Mouse (Mus musculus) forebrain, postnatal 0 days (tissue): ENCODE measurements around the gene Fam172a. TPM values are rescaled to one million over a fixed set of nuclear protein-coding genes. Genes with fewer than 3 reads are reported as not detected.

Experiments
- ATAC-seq: fragments of 200-750 bp; cut with Nextera tagmentation; 2 replicates; pipeline ENCODE4 v1.8.0; 2017; ENCODE audit warnings: mild to moderate bottlenecking, moderate library complexity
- DNase-seq: peaks from one replicate; pipeline ENCODE4 v3.0.0-alpha.2; 2015
- H3K27ac ChIP-seq: fragments of 300-500 bp; sonication (generic); 2 replicates; pipeline ENCODE4 v1.5.1; 2014; ENCODE audit warnings: low read depth, mild to moderate bottlenecking, antibody characterized with exemption, low read length, moderate library complexity, mixed read lengths
- H3K27me3 ChIP-seq: fragments of 300-500 bp; sonication (generic); 2 replicates; pipeline ENCODE4 v1.6.1; 2014; ENCODE audit warnings: mild to moderate bottlenecking, low read length, mixed read lengths; ENCODE audit not compliant: insufficient read depth
- H3K36me3 ChIP-seq: fragments of 300-500 bp; sonication (generic); 2 replicates; pipeline ENCODE4 v1.6.1; 2014; ENCODE audit warnings: mild to moderate bottlenecking, moderate library complexity; ENCODE audit not compliant: insufficient read depth
- H3K4me1 ChIP-seq: fragments of 300-500 bp; sonication (generic); 2 replicates; pipeline ENCODE4 v1.6.1; 2014; ENCODE audit warnings: antibody characterized with exemption; ENCODE audit not compliant: insufficient read depth
- H3K4me2 ChIP-seq: fragments of 300-500 bp; sonication (generic); 2 replicates; pipeline ENCODE4 v1.6.1; 2014; ENCODE audit warnings: low read depth, mild to moderate bottlenecking, moderate library complexity
- H3K4me3 ChIP-seq: fragments of 300-500 bp; sonication (generic); 2 replicates; pipeline ENCODE4 v1.5.1; 2014; ENCODE audit warnings: low read depth, low read length, mixed read lengths
- H3K9ac ChIP-seq: fragments of 300-500 bp; sonication (generic); 2 replicates; pipeline ENCODE4 v1.6.1; 2014; ENCODE audit warnings: mild to moderate bottlenecking
- H3K9me3 ChIP-seq: fragments of 300-500 bp; sonication (generic); 2 replicates; pipeline ENCODE4 v1.6.1; 2016; ENCODE audit warnings: low read length
- CTCF ChIP-seq: sonication (generic); IDR thresholded peaks from 2 replicates; pipeline ENCODE4 v1.5.1; 2016; ENCODE audit warnings: antibody characterized with exemption, control low read depth, low read depth
- WGBS: fragments of 180-500 bp; shearing (Covaris S2); extraction: QIAGEN DNeasy Blood & Tissue Kit; methylation state at CpG from one replicate; pipeline ENCODE4 v1.1.7; 2014; 5-methylcytosine and 5-hydroxymethylcytosine counted together
- polyA plus RNA-seq: library from polyadenylated mRNA; unstranded; fragments of >200 nt; fragmentation: Nextera tagmentation; extraction: Ambion mirVana; gene quantifications from 2 replicates; pipeline ENCODE4 v1.2.1, GENCODE M21; 2015
- total RNA-seq: library from RNA; depleted of rRNA; stranded (reverse); fragments of >200 nt; gene quantifications from 2 replicates; pipeline ENCODE4 v1.2.3, GENCODE M21; 2014

Fam172a gene
- total and polyA plus RNA-seq, 2 experiments from 2014 or later, result 38.6 to 51.7 TPM

DNA sequence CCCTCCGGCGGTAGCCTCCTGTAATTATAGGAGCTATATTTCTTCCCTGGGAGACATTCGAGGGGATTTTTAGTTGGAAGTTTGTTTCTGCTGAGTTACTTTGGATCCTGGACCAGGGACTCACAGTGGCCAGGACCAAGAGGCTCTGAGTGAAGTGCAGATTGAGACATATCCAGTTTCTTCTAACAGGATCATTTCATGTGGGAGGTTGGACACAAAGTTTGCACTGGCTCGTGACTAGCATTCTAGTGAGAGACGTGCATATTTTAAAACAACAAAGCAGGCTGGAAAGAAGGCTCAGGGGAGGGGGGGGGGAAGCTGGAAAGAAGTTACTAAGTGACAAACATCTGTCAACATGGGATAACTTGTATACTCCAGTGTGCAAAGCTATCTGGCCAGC is 481.2 kb downstream of the Fam172a start:
- peak overlapping the region; percentile 86 for H3K27ac ChIP-seq
- DNase-seq, result no peak
- no peak for ATAC-seq
- peaks cover 6% of the 10 kb centered on the region; the same call in 1 of the 2 replicates for H3K27me3 ChIP-seq
- no peaks in the 10 kb centered on the region for H3K36me3 ChIP-seq
- WGBS, result 15% methylated on average over 5 of the region's 5 CpGs
- peak overlapping the region; percentile 56 for H3K4me2 ChIP-seq
- H3K9me3 ChIP-seq, result no peaks in the 10 kb centered on the region
- 0 out of 2 replicates have a peak, but pooled peaks cover 5% of the 10 kb centered on the region for H3K4me1 ChIP-seq
- H3K9ac ChIP-seq, result peak overlapping the region; percentile 55; the same call in 1 of the 2 replicates
- no peak overlapping the region; the same call in 1 of the 2 replicates for H3K4me3 ChIP-seq
- no peak for TF ChIP-seq CTCF

- 0 out of 2 replicates have a peak, but pooled peaks cover 5% of the 10 kb centered on the region for H3K4me1 ChIP-seq
- H3K4me3 ChIP-seq, result no peak overlapping the region
- 18% methylated on average over 5 of the region's 5 CpGs for WGBS
- peak overlapping the region; percentile 86 for H3K27ac ChIP-seq
- TF ChIP-seq CTCF, result no peak
- H3K9me3 ChIP-seq, result no peaks in the 10 kb centered on the region
- peaks cover 11% of the 10 kb centered on the region; the same call in 1 of the 2 replicates for H3K27me3 ChIP-seq
- no peak overlapping the region; the same call in 1 of the 2 replicates for H3K9ac ChIP-seq
- peak overlapping the region; percentile 18; the same call in 1 of the 2 replicates for H3K4me2 ChIP-seq
- DNase-seq (no peak), ATAC-seq (peak; percentile 23; the same call in 1 of the 2 replicates)
- no peaks in the 10 kb centered on the region for H3K36me3 ChIP-seq
Measured at GRCm38 (mm10) chr13:78183986-78184385, 482.2 kb downstream of the Fam172a start.

GRCm38 (mm10) chr13:78184786-78185466 is 483.1 kb downstream of the Fam172a start:
- Histone ChIP-seq H3K36me3 (peaks cover 4% of the 10 kb centered on the region; the same call in 1 of the 2 replicates), H3K9ac (peak overlapping the region; percentile 31; the same call in 1 of the 2 replicates), H3K4me3 (peak overlapping the region; percentile 11; the same call in 1 of the 2 replicates), H3K27me3 (peaks cover 11% of the 10 kb centered on the region; the same call in 1 of the 2 replicates), H3K4me1 (0 out of 2 replicates have a peak, but pooled peaks cover 5% of the 10 kb centered on the region), H3K9me3 (no peaks in the 10 kb centered on the region), H3K4me2 (peak overlapping the region; percentile 29), H3K27ac (peak overlapping the region; percentile 86)
- no peak for TF ChIP-seq CTCF
- ATAC-seq (no peak), DNase-seq (no peak)
- 13% methylated on average over 14 of the region's 14 CpGs for WGBS

DNA sequence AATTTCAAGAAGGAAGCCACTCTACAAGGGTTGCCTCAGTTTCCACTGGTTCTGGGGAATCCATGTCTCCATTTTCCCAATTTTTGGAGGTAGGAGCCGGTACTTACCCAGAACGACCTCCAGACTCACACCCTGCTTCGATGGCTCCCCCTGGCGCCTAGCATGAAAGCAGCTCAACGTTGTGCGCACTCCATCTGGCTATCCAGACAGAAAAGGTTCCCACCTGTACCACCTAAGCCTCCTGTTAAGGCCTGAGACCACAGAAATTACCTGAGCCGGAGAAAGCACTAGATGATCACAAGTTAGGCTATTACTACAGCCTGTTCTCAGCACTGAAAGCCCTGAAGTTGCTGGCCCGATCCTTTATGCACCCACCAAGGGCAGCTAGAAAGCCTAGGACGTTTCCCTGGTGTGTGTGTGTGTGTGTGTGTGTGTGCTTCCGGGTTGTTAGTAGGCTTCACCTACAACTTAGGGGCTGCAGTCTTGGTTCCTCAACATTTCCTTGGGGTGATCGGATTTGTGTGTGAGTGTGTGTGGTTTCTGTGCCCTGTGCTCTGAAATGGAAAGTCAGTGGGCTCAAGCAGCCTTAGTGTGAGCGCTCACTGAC is 484.6 kb downstream of the Fam172a start:
- ATAC-seq (no peak), DNase-seq (no peak)
- Histone ChIP-seq H3K36me3 (peaks cover 4% of the 10 kb centered on the region; the same call in 1 of the 2 replicates), H3K4me2 (no peak overlapping the region), H3K9ac (no peak overlapping the region), H3K27ac (peak overlapping the region; percentile 86), H3K4me3 (no peak overlapping the region), H3K27me3 (peaks cover 11% of the 10 kb centered on the region; the same call in 1 of the 2 replicates), H3K9me3 (no peaks in the 10 kb centered on the region), H3K4me1 (0 out of 2 replicates have a peak, but pooled peaks cover 5% of the 10 kb centered on the region)
- whole genome bisulfite sequencing, result 22% methylated on average over 12 of the region's 12 CpGs
- peak; percentile 48 for TF ChIP-seq CTCF

DNA sequence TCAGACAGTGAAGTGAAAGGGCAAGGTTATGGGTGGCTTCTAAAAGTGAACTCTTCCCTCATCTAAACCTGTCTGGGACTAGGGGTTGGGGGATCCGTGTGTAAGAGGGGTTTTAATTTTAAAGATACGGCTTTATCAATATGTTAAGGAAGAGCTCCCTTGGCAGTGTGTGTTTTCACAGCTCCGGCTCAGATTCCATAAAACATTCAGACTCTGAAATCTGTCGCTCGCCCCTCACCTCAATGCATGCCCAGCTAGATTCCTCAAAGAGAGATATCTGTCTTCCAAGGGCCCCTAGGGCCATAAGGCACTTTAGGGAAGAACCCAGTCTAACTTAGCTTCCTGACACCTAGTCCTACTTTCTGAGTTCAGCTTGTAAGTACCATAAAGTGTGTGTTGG is 486.0 kb downstream of the Fam172a start:
- peak overlapping the region; percentile 21 for H3K4me2 ChIP-seq
- no peak overlapping the region for H3K4me3 ChIP-seq
- peaks cover 11% of the 10 kb centered on the region; the same call in 1 of the 2 replicates for H3K27me3 ChIP-seq
- H3K4me1 ChIP-seq, result 0 out of 2 replicates have a peak, but pooled peaks cover 4% of the 10 kb centered on the region
- DNase-seq, result no peak
- ATAC-seq, result no peak
- H3K9me3 ChIP-seq, result no peaks in the 10 kb centered on the region
- 0 out of 2 replicates have a peak overlapping the region, but pooled peaks have one; percentile 35 for H3K27ac ChIP-seq
- peaks cover 4% of the 10 kb centered on the region; the same call in 1 of the 2 replicates for H3K36me3 ChIP-seq
- TF ChIP-seq CTCF, result no peak
- H3K9ac ChIP-seq, result no peak overlapping the region
- WGBS, result 36% methylated on average over 5 of the region's 5 CpGs

DNA sequence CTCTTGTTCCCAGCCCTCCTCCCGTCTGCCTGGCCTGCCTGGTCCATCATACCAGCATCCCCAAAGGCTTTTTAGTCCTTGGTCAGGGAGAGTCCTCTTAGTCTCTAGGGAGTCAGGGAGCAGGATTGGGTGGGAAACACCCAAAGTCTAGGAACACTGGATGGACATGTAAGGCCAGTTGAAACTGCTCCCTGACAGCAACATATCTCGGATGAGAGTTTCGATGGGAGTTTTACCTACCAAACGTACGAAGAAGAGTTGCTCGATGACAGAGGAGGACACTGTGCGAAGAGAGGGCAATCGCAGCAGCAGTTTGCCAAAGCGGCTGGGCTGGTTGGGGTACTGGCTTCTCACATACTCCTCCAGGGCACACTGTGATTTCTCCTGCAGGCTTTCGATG is 487.8 kb downstream of the Fam172a start:
- Histone ChIP-seq H3K4me2 (peak overlapping the region; percentile 69), H3K4me3 (peak overlapping the region; percentile 79; the same call in 1 of the 2 replicates), H3K4me1 (0 out of 2 replicates have a peak, but pooled peaks cover 4% of the 10 kb centered on the region), H3K9me3 (no peaks in the 10 kb centered on the region), H3K27me3 (peaks cover 11% of the 10 kb centered on the region; the same call in 1 of the 2 replicates), H3K27ac (peak overlapping the region; percentile 55), H3K36me3 (peaks cover 4% of the 10 kb centered on the region; the same call in 1 of the 2 replicates), H3K9ac (peak overlapping the region; percentile 44)
- DNase-seq (no peak), ATAC-seq (no peak)
- 28% methylated on average over 10 of the region's 10 CpGs for WGBS
- no peak for TF ChIP-seq CTCF
